Mouse (Mus musculus): Measurements from ENCODE around the gene Nt5c3. TPM values are rescaled to one million over a fixed set of nuclear protein-coding genes. Genes with fewer than 3 reads are reported as not detected.

The Nt5c3 gene
- polyA plus RNA-seq, 1 experiment from 2014 or later = 83.0 TPM

DNA sequence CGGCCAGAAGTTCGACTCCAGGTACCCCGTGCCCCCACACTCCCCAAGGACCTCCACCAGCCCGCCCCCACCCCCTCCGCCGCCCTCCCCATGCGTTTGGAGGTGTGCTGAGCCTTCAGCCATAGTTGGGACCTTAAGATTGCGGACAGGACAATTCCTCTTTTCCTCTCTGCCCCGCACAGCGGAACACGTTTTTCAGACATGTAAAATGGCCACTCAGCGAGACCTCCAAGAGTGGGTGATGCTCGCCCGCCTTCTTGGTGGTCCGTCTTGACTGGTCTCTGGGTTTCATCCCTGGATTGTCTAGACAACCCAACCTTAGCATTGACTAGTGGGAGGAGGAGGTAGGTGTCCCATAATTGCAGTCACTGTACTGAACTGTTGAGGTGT, 91.3 kb downstream of the Nt5c3 start:
- Histone ChIP-seq H3K4me3 (replicated peaks) (peak overlapping the region; percentile 73), H3K27ac (peak overlapping the region; percentile 91), H3K36me3 (peaks cover 3% of the 10 kb centered on the region; the same call in 1 of the 2 replicates), H3K27me3 (replicated peaks) (no peaks in the 10 kb centered on the region), H3K4me2 (peak overlapping the region; percentile 67), H3K9ac (peak overlapping the region; percentile 82; the same call in 1 of the 2 replicates), H3K9me3 (no peaks in the 10 kb centered on the region), H3K4me1 (no peaks in the 10 kb centered on the region)
- 3% methylated on average over 15 of the region's 15 CpGs for WGBS
- ATAC-seq (ENCODE audit: insufficient read depth, low FRiP score, low read depth) = no peak

Other genes with a start within 250 kb of the Nt5c3 start
- 112 and 127 TPM in 2 replicates for gene Lsm5, start 219.2 kb downstream of the Nt5c3 start, polyA plus RNA-seq (2015; fragmentation: Nextera tagmentation; extraction: Ambion mirVana)
- gene Avl9, start 209.0 kb downstream of the Nt5c3 start, polyA plus RNA-seq (2015; fragmentation: Nextera tagmentation; extraction: Ambion mirVana) = 12.9 and 13.0 TPM in 2 replicates
- gene Kbtbd2, start 126.1 kb downstream of the Nt5c3 start, polyA plus RNA-seq (2015; fragmentation: Nextera tagmentation; extraction: Ambion mirVana) = 26.1 and 27.6 TPM in 2 replicates
- 145 and 153 TPM in 2 replicates for gene Fkbp9, start 91.9 kb downstream of the Nt5c3 start, polyA plus RNA-seq (2015; fragmentation: Nextera tagmentation; extraction: Ambion mirVana)
- 0.36 TPM in 2 replicates for gene Vmn1r4, start 83 bp upstream of the Nt5c3 start, polyA plus RNA-seq (2015; fragmentation: Nextera tagmentation; extraction: Ambion mirVana)
- gene Vmn1r5, start 46.3 kb upstream of the Nt5c3 start, polyA plus RNA-seq (2015; fragmentation: Nextera tagmentation; extraction: Ambion mirVana) = not detected in 2 replicates
- gene Vmn1r6, start 73.3 kb upstream of the Nt5c3 start, polyA plus RNA-seq (2015; fragmentation: Nextera tagmentation; extraction: Ambion mirVana) = not detected in 2 replicates
- not detected in 2 replicates for gene Vmn1r7, start 101.4 kb upstream of the Nt5c3 start, polyA plus RNA-seq (2015; fragmentation: Nextera tagmentation; extraction: Ambion mirVana)
- gene Vmn1r8, start 108.4 kb upstream of the Nt5c3 start, polyA plus RNA-seq (2015; fragmentation: Nextera tagmentation; extraction: Ambion mirVana) = not detected in 2 replicates
- not detected in 2 replicates for gene Vmn1r9, start 142.9 kb upstream of the Nt5c3 start, polyA plus RNA-seq (2015; fragmentation: Nextera tagmentation; extraction: Ambion mirVana)
- not detected in 2 replicates for gene Vmn1r10, start 185.5 kb upstream of the Nt5c3 start, polyA plus RNA-seq (2015; fragmentation: Nextera tagmentation; extraction: Ambion mirVana)
- gene Vmn1r11, start 209.5 kb upstream of the Nt5c3 start, polyA plus RNA-seq (2015; fragmentation: Nextera tagmentation; extraction: Ambion mirVana) = not detected in 2 replicates
- gene Vmn1r12, start 233.0 kb upstream of the Nt5c3 start, polyA plus RNA-seq (2015; fragmentation: Nextera tagmentation; extraction: Ambion mirVana) = not detected in 2 replicates

Measured in stomach, embryonic 15.5 days (tissue).